Mouse (Mus musculus) lung, adult 2 months (tissue): ENCODE measurements around the gene Dnajb5. TPM values are rescaled to one million over a fixed set of nuclear protein-coding genes. Genes with fewer than 3 reads are reported as not detected.
"Not testable (repeated sequence)": the region's sequence is repeated elsewhere in the genome, so short reads cannot be mapped to it uniquely, and the experiment has no call there.

Experiments
- DNase-seq: peaks from one replicate; pipeline ENCODE4 v3.0.0; 2022
- H3K4me1 ChIP-seq: fragments of 200-500 bp; 2 replicates; pipeline ENCODE4 v1.6.1; 2011; ENCODE audit warnings: low read length; ENCODE audit not compliant: control insufficient read depth, insufficient read depth
- H3K4me3 ChIP-seq: fragments of 200-500 bp; replicated peaks from 2 replicates; pipeline ENCODE3; 2011; ENCODE audit warnings: low read depth, mild to moderate bottlenecking, control low read depth, low read length; ENCODE audit errors: extremely low read depth
- CTCF ChIP-seq: fragments of 200-500 bp; IDR thresholded peaks from 2 replicates; pipeline ENCODE4 v1.5.1; 2011; ENCODE audit warnings: mild to moderate bottlenecking, low read length, control low read depth; ENCODE audit not compliant: insufficient read depth
- POLR2A ChIP-seq: fragments of 200-500 bp; IDR thresholded peaks from 2 replicates; pipeline ENCODE4 v1.6.1; 2011; ENCODE audit warnings: low read depth, mild to moderate bottlenecking, control low read depth, low read length, borderline replicate concordance; ENCODE audit errors: extremely low read depth
- WGBS: fragments of 180-500 bp; shearing (Covaris S2); methylation state at CpG from one replicate; pipeline ENCODE4 v1.1.7; 2018; 5-methylcytosine and 5-hydroxymethylcytosine counted together
- polyA plus RNA-seq: library from polyadenylated mRNA; depleted of rRNA; stranded (reverse); fragments of >200 nt; gene quantifications from 2 replicates; pipeline ENCODE4 v1.2.3, GENCODE M21; 2012

The Dnajb5 gene
- polyA plus RNA-seq, 1 experiment: 22.1 TPM

GRCm38 (mm10) chr4:42959382-42959781 is 9.8 kb downstream of the Dnajb5 start:
- DNase-seq: no peak
- 58% methylated on average over 4 of the region's 4 CpGs for WGBS
- Histone ChIP-seq H3K4me1 (no peaks in the 10 kb centered on the region), H3K4me3 (no peak overlapping the region)
- TF ChIP-seq POLR2A: no peak
- TF ChIP-seq CTCF: no peak

- Histone ChIP-seq H3K4me3 (no peak overlapping the region), H3K4me1 (no peaks in the 10 kb centered on the region)
- 16% methylated on average over 4 of the region's 4 CpGs for WGBS
- TF ChIP-seq CTCF (peak; percentile 90), POLR2A (no peak)
- peak; percentile 57 for DNase-seq
Observed at GRCm38 (mm10) chr4:42961592-42961991, 12.0 kb downstream of the Dnajb5 start.

- 94% methylated on average over 2 of the region's 2 CpGs for WGBS
- TF ChIP-seq CTCF (no peak), POLR2A (no peak)
- H3K4me3 ChIP-seq: no peak overlapping the region
- DNase-seq: no peak
- no peaks in the 10 kb centered on the region for H3K4me1 ChIP-seq
Observed at GRCm38 (mm10) chr4:42963480-42963879, 13.9 kb downstream of the Dnajb5 start.

GRCm38 (mm10) chr4:42965039-42965719 is 15.6 kb downstream of the Dnajb5 start:
- Histone ChIP-seq H3K4me3 (no peak overlapping the region), H3K4me1 (no peaks in the 10 kb centered on the region)
- DNase-seq: no peak
- TF ChIP-seq CTCF: peak; percentile 45; the same call in 1 of the 2 replicates
- TF ChIP-seq POLR2A: no peak
- 17% methylated on average over 12 of the region's 12 CpGs for WGBS

GRCm38 (mm10) chr4:42969304-42969703 is 19.7 kb downstream of the Dnajb5 start, which contains the start of gene 1700022I11Rik:
TSS of gene 1700022I11Rik (plus strand) at chr4:42969604.
- WGBS: 90% methylated on average over 4 of the region's 4 CpGs
- DNase-seq: no peak
- no peak for TF ChIP-seq POLR2A
- no peak for TF ChIP-seq CTCF
- Histone ChIP-seq H3K4me3 (no peak within 1 kb of the TSS), H3K4me1 (no peaks in the 10 kb centered on the region)

GRCm38 (mm10) chr4:42972952-42973351 is 23.3 kb downstream of the Dnajb5 start:
- WGBS: 75% methylated on average over 4 of the region's 4 CpGs
- no peak for DNase-seq
- TF ChIP-seq CTCF (no peak), POLR2A (no peak)
- H3K4me3 ChIP-seq: no peak overlapping the region
- no peaks in the 10 kb centered on the region for H3K4me1 ChIP-seq

- Histone ChIP-seq H3K4me3 (no peak overlapping the region), H3K4me1 (no peaks in the 10 kb centered on the region)
- 73% methylated on average over 5 of the region's 5 CpGs for WGBS
- DNase-seq: no peak
- TF ChIP-seq POLR2A: no peak
Observed at GRCm38 (mm10) chr4:42973868-42974267, 24.3 kb downstream of the Dnajb5 start.

GRCm38 (mm10) chr4:42978062-42978461 is 28.4 kb downstream of the Dnajb5 start:
- TF ChIP-seq CTCF: no peak
- TF ChIP-seq POLR2A: no peak
- H3K4me1 ChIP-seq: no peaks in the 10 kb centered on the region
- no peak for DNase-seq
- WGBS: 90% methylated on average over 4 of the region's 4 CpGs
- no peak overlapping the region for H3K4me3 ChIP-seq

- not testable (repeated sequence) for H3K4me1 ChIP-seq, DNase-seq, H3K4me3 ChIP-seq
- WGBS: 89% methylated on average over 8 of the region's 8 CpGs
Observed at GRCm38 (mm10) chr4:42980467-42980866, 30.9 kb downstream of the Dnajb5 start.

- Histone ChIP-seq H3K4me3 (no peak overlapping the region), H3K4me1 (no peaks in the 10 kb centered on the region)
- no peak for DNase-seq
- TF ChIP-seq CTCF (no peak), POLR2A (no peak)
- WGBS: 91% methylated on average over 1 of the region's 1 CpGs
Observed at GRCm38 (mm10) chr4:42988296-42988695, 38.7 kb downstream of the Dnajb5 start.
